Mouse (Mus musculus): Measurements from ENCODE around the gene Epor. TPM values are rescaled to one million over a fixed set of nuclear protein-coding genes. Genes with fewer than 3 reads are reported as not detected.
A peak's percentile ranks its signal among the peaks of the same experiment; 100 is the strongest.

Gene Epor
- polyA plus RNA-seq, 1 experiment from 2014 or later: 2.1 TPM

DNA sequence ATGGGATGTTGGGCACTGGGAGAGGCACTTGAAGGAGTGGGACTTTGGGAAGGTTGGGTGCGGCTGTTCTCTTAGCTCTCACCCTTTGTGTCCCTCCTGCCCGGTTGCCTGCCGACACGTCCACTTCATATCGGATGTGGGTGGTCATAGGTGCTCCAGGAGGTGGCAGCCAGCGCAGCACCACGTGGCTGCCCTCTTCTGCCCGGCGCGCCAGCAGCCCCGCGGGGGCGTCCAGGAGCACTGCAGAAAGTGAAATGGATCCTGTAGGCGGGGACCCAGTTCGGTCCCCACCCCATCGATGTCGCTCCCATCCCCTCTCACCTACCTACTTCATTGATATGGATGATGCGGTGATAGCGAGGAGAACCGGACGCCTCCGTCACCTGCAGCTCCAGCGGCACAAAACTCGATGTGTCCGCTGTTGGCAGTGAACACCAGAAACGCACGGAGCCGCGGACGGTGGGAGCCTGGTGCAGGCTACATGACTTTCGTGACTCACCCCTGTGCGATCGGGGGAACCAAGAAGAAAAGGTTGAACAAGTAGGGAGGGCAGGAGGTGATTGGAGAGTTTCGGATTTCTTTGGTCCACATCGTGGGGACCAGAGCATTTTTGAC, 1.8 kb downstream of the Epor start:
- Histone ChIP-seq H3K9me3 (no peaks in the 10 kb centered on the region), H3K27ac (replicated peaks) (no peak overlapping the region), H3K4me3 (peak overlapping the region; percentile 35), H3K4me1 (replicated peaks) (peaks cover 37% of the 10 kb centered on the region), H3K4me2 (peak overlapping the region; percentile 61), H3K27me3 (peaks cover 56% of the 10 kb centered on the region), H3K9ac (peak overlapping the region; percentile 59; the same call in 1 of the 2 replicates), H3K36me3 (no peaks in the 10 kb centered on the region)
- ATAC-seq (ENCODE audit: low read depth): no peak
- 2% methylated on average over 35 of the region's 35 CpGs for WGBS

DNA sequence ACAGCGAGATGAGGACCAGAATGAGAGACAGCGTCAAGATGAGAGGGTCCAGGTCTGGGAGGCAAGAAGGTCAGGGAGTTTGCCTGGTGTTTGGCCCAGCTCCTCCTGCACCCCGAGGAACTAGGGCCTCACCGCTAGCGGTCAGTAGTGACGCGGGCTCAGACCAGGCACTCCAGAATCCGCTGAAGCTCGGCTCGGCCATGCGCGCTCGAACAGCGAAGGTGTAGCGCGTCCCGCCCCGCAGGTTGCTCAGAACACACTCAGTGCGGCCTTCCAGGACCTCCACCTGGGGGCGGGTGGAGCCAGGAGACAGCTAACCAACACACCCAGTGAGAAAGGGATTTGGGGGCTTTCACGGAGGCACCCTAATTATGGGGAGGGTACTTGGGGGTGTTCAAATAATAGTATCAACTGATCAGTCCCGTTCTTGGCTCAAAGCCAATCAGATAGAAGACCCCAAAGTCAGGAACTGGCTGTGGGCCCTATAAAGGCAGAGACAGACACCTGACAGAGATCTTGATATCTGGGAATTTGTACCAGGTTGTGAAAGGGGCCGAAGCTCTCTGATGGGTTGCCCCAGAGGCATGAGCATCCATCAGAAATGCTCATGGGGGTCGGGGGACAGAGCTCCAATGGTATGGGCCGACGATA, 2.6 kb downstream of the Epor start:
- no peaks in the 10 kb centered on the region for H3K36me3 ChIP-seq
- H3K27me3 ChIP-seq: peaks cover 56% of the 10 kb centered on the region
- H3K4me1 ChIP-seq (replicated peaks): peaks cover 40% of the 10 kb centered on the region
- H3K9me3 ChIP-seq: no peaks in the 10 kb centered on the region
- WGBS: 7% methylated on average over 26 of the region's 26 CpGs
- no peak overlapping the region for H3K4me3 ChIP-seq
- no peak for ATAC-seq (ENCODE audit: low read depth)
- H3K4me2 ChIP-seq: peak overlapping the region; percentile 24; the same call in 1 of the 2 replicates
- H3K9ac ChIP-seq: no peak overlapping the region
- H3K27ac ChIP-seq (replicated peaks): no peak overlapping the region

DNA sequence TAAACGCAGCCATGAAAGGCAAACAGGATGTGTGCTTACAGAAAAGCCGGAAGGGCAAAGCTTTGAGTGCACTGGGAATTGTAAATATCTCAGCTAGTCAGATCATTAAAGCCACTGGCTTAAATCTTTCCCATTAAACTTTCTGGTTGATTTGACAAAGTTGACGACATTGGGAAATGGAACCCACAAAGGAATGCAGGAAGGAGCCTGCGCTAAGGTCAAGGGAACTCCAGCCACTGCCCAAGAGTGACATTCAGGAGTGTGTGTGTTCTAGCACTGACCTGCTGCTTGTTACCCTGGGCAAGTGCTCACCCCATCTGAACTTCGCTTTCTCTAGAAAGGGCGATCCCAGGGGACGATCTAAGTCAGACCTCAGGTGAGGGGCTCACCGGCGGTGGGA, 3.2 kb downstream of the Epor start:
- 49% methylated on average over 9 of the region's 9 CpGs for WGBS
- Histone ChIP-seq H3K27me3 (peaks cover 56% of the 10 kb centered on the region), H3K36me3 (no peaks in the 10 kb centered on the region), H3K9ac (no peak overlapping the region), H3K4me2 (no peak overlapping the region; the same call in 1 of the 2 replicates), H3K4me3 (no peak overlapping the region), H3K27ac (replicated peaks) (no peak overlapping the region), H3K9me3 (no peaks in the 10 kb centered on the region), H3K4me1 (replicated peaks) (peaks cover 40% of the 10 kb centered on the region)
- no peak for ATAC-seq (ENCODE audit: low read depth)

DNA sequence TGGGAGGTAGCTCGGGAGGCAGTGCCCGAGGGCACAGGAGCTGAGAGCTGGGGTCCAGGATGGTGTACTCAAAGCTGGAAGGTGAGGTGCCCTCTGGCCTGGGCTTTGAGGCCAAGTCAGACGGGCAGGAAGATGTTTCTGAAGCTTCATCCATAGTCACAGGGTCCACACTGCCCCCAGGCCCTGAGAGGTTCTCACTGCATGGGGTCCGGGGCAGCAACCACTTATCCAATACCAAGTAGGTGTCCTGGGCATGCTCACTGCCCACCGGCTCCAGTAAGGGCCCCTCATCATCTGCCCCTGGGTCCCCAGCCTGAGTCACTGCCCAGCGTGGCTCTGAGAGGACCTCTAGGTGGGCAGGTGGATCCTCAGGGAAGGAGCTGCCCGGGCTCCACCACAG, 4.1 kb downstream of the Epor start:
- WGBS: 88% methylated on average over 7 of the region's 7 CpGs
- no peak for ATAC-seq (ENCODE audit: low read depth)
- Histone ChIP-seq H3K27ac (replicated peaks) (no peak overlapping the region), H3K27me3 (peaks cover 55% of the 10 kb centered on the region), H3K4me1 (replicated peaks) (peaks cover 43% of the 10 kb centered on the region), H3K9me3 (no peaks in the 10 kb centered on the region), H3K9ac (no peak overlapping the region), H3K4me3 (no peak overlapping the region), H3K36me3 (no peaks in the 10 kb centered on the region), H3K4me2 (no peak overlapping the region)

DNA sequence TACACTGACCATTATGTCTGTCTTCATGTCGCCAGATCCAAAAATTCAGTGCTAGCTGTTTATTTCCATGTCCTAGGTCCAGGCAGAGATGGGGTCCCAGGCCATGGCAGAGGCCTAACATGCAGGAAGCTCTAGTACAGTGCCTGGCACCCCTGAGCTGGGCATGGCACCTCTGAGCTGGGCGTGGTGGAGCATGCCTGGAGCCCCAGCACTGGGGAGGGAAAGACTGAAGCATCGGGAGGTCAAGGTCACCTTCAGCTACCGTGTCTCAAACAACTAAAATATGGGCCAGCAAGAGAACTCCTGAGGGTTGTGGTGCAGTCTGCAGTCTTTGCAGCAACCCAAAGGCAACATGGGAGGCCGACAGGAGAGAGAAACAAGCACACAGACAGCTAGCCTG, 4.9 kb downstream of the Epor start:
- Histone ChIP-seq H3K4me2 (no peak overlapping the region), H3K9ac (no peak overlapping the region), H3K36me3 (no peaks in the 10 kb centered on the region), H3K4me1 (replicated peaks) (peaks cover 42% of the 10 kb centered on the region), H3K4me3 (no peak overlapping the region), H3K27me3 (peaks cover 46% of the 10 kb centered on the region), H3K9me3 (no peaks in the 10 kb centered on the region), H3K27ac (replicated peaks) (no peak overlapping the region)
- 84% methylated on average over 5 of the region's 5 CpGs for WGBS
- no peak for ATAC-seq (ENCODE audit: low read depth)

DNA sequence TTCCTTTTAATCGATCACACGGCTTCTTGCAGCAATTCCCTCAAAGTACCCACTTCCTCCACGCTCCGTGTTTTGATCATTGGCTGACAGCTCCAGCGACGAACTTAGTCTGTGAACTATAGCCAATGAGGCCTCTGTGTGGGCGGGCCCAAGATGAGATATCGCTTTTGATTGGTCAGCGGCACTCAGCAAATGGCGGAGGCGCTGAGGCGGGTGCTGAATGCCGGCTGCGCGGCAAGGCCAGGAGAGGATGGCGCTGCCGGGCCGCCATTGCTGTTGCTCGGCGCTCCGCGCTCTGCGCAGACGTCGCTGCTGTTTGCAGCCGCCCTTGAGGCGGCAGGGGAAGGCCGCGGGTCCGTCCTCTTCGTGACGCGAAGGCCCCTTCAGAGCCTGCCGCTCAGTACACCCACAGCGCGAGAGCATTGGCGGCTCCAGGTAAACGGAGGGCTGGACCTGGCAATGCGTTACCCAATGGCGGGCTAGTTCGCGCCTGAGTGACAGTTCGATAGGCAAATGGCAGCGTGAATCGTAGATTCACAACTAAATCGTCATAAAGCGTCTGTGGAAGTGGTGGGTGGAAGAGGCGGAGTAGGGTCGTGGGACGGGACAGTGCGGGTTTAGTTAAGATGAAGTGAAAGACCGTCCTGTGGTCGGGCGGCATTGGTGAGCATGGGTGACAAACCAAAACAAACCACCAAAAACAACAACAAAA, 7.6 kb downstream of the Epor start, which contains the start of gene Swsap1:
Gene Swsap1 (plus strand): TSS at position 186 of the 712 bp plus-strand sequence.
- peak within 1 kb of the TSS; percentile 94 for H3K27ac ChIP-seq (replicated peaks)
- WGBS: under 1% methylated on average over 54 of the region's 54 CpGs
- peak within 1 kb of the TSS; percentile 75 for H3K9ac ChIP-seq
- H3K27me3 ChIP-seq: peaks cover 21% of the 10 kb centered on the region
- ATAC-seq (ENCODE audit: low read depth): peak; percentile 99
- H3K4me2 ChIP-seq: peak within 1 kb of the TSS; percentile 60
- H3K4me3 ChIP-seq: peak within 1 kb of the TSS; percentile 60
- no peaks in the 10 kb centered on the region for H3K9me3 ChIP-seq
- H3K36me3 ChIP-seq: no peaks in the 10 kb centered on the region
- H3K4me1 ChIP-seq (replicated peaks): peaks cover 18% of the 10 kb centered on the region

DNA sequence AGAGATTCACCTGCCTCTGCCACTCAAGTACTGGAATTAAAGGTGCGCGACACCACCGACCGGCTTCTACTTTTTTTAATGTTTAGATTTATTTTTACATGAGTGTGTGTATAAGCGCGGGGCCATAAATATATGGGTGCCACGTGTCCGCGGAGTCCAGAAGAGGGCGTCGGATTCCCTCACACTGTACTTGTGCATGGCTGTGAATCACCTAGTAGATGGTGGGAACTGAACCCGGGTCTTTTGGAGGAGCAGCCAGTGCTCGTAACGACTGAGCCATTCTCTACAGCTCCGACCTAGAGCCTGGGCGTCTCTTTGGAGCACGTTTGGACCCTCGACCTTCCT, 8.1 kb downstream of the Epor start:
- Histone ChIP-seq H3K4me1 (replicated peaks) (peaks cover 14% of the 10 kb centered on the region), H3K9ac (peak overlapping the region; percentile 75), H3K4me3 (peak overlapping the region; percentile 60), H3K27ac (replicated peaks) (peak overlapping the region; percentile 94), H3K4me2 (peak overlapping the region; percentile 60), H3K27me3 (peaks cover 17% of the 10 kb centered on the region), H3K36me3 (no peaks in the 10 kb centered on the region), H3K9me3 (no peaks in the 10 kb centered on the region)
- peak; percentile 78 for ATAC-seq (ENCODE audit: low read depth)
- 2% methylated on average over 18 of the region's 18 CpGs for WGBS

DNA sequence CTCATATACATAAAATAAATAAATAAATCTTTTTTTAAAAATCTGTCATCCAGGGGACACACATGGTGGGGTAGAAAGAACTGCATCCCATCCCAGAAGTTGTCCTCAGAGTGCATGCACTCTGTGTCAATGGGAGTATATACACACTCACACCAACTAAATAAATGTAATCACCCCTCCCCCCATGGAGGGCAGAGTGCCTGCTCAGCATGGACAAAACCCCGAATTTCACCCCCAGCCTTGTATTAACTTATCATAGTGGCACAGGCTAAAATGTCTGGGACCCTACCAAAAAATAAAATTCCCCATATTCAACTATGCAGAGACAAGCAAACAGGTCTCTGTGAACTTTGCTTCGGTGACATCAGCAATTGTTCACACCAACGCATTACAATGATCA, 8.7 kb downstream of the Epor start:
- no peak overlapping the region for H3K9ac ChIP-seq
- H3K27me3 ChIP-seq: peaks cover 12% of the 10 kb centered on the region
- H3K4me2 ChIP-seq: peak overlapping the region; percentile 60
- H3K4me1 ChIP-seq (replicated peaks): peaks cover 14% of the 10 kb centered on the region
- H3K36me3 ChIP-seq: no peaks in the 10 kb centered on the region
- H3K9me3 ChIP-seq: no peaks in the 10 kb centered on the region
- H3K4me3 ChIP-seq: peak overlapping the region; percentile 60; the same call in 1 of the 2 replicates
- no peak overlapping the region for H3K27ac ChIP-seq (replicated peaks)
- ATAC-seq (ENCODE audit: low read depth): no peak
- 85% methylated on average over 3 of the region's 3 CpGs for WGBS

DNA sequence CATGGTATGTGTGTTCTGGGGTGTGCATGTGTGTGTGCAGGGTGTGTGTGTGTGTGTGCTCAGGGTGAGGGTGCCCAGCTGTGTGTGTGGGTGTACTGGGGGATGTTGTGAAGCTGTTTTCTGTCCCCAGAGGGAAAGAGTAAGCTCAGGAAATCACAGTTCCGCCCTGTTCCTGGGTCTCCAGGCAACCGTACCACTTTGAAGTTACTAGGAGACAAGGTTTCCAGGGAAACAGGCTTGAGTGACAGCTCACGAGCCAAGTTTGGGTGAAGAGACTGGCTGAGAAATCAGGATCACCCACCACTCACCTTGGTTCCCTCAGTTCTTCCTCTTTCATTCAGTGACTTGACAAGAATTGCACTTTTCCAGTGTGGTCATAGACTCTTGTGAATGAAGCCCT, 9.7 kb downstream of the Epor start:
- H3K27ac ChIP-seq (replicated peaks): no peak overlapping the region
- peaks cover 7% of the 10 kb centered on the region; the same call in 1 of the 2 replicates for H3K27me3 ChIP-seq
- peaks cover 14% of the 10 kb centered on the region for H3K4me1 ChIP-seq (replicated peaks)
- no peak for ATAC-seq (ENCODE audit: low read depth)
- H3K9ac ChIP-seq: no peak overlapping the region
- H3K9me3 ChIP-seq: no peaks in the 10 kb centered on the region
- H3K4me2 ChIP-seq: no peak overlapping the region
- 14% methylated on average over 3 of the region's 3 CpGs for WGBS
- H3K4me3 ChIP-seq: no peak overlapping the region
- 0 out of 2 replicates have a peak, but pooled peaks cover 2% of the 10 kb centered on the region for H3K36me3 ChIP-seq

DNA sequence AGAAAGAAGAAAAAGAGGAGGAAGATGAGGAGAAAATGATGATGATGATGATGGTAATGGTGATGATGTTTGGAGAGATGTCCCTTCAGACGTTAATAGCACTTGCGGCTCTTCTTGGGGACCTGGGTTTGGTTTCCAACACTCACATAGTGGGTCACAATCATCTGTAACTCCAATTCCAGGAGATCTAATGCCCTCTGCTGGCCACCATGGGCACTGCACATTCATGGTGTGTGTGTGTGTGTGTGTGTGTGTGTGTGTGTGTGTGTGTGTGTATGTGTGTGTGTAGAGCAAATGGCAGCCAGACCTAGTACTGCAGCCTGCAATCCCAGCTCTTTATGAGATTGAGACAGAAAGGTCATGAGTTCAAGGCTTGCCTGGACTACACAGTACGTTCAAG, 11.3 kb downstream of the Epor start:
- Histone ChIP-seq H3K4me1 (replicated peaks) (peaks cover 14% of the 10 kb centered on the region), H3K4me3 (no peak overlapping the region), H3K9me3 (no peaks in the 10 kb centered on the region), H3K4me2 (no peak overlapping the region), H3K27ac (replicated peaks) (no peak overlapping the region), H3K27me3 (peaks cover 20% of the 10 kb centered on the region), H3K9ac (no peak overlapping the region), H3K36me3 (peaks cover 14% of the 10 kb centered on the region)
- ATAC-seq (ENCODE audit: low read depth): no peak
- 79% methylated on average over 3 of the region's 3 CpGs for WGBS

DNA sequence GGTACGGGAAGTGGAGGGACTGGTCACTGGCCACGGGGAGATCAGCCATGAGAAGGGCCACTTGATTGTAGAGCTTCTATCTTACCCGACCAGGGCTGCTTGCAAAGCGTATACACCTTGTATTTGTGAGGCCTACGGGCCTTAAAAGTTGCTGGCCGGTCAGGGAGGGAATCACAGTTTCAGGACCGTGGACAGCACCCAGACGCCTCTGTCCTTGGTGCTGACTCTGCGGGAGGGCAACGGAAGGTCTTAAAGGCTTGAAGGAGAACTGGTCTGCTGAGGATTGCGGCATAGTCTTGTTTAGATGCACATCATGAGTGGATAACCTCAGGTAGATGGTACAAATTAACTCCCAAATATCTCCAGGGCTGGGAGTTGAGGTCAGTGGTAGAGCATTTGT, 13.0 kb downstream of the Epor start:
- Histone ChIP-seq H3K9ac (no peak overlapping the region), H3K27me3 (peaks cover 36% of the 10 kb centered on the region), H3K27ac (replicated peaks) (no peak overlapping the region), H3K4me2 (no peak overlapping the region), H3K4me3 (no peak overlapping the region), H3K36me3 (peaks cover 29% of the 10 kb centered on the region), H3K9me3 (no peaks in the 10 kb centered on the region), H3K4me1 (replicated peaks) (peaks cover 7% of the 10 kb centered on the region; the same call in 1 of the 2 replicates)
- 16% methylated on average over 11 of the region's 11 CpGs for WGBS
- no peak for ATAC-seq (ENCODE audit: low read depth)

DNA sequence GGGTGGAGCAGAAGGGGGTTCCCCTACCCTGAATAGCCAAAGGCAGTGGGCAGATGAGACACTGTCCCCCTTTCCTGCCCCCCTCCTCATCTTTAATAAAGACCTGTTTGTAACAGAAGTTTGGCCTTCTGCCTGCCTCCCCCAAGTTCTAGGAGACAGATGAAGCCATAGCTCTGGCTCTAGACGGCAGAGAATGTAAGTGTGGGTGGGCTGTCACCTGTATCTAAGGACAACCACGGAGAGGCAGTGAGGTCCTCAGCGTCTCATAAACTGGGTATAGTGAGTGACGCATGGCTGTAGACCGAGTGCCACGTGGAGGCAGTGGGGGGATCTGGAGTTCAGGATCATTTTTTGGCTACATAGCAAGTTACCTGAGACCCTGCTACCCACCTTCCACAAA, 14.5 kb downstream of the Epor start:
- ATAC-seq (ENCODE audit: low read depth): no peak
- H3K27ac ChIP-seq (replicated peaks): no peak overlapping the region
- peaks cover 38% of the 10 kb centered on the region for H3K36me3 ChIP-seq
- H3K27me3 ChIP-seq: peaks cover 41% of the 10 kb centered on the region
- 71% methylated on average over 6 of the region's 6 CpGs for WGBS
- H3K9me3 ChIP-seq: no peaks in the 10 kb centered on the region
- no peak overlapping the region for H3K4me3 ChIP-seq
- peaks cover 8% of the 10 kb centered on the region; the same call in 1 of the 2 replicates for H3K4me1 ChIP-seq (replicated peaks)
- H3K4me2 ChIP-seq: no peak overlapping the region
- no peak overlapping the region for H3K9ac ChIP-seq

All from neural tube, embryonic 13.5 days (tissue).